Mouse (Mus musculus): ENCODE data around the gene Atad2b.

GRCm38 (mm10) chr12:4914944-4915343 is 2.2 kb upstream of the Atad2b start:
- TF ChIP-seq POLR2A (IDR thresholded peaks at IDR 0.05; ENCODE audit: low read depth, low read length) (no peak), CTCF (conservative IDR thresholded peaks at IDR 0.05; ENCODE audit: insufficient read depth, insufficient read length, low read depth, low read length) (no peak)

Measured in kidney, adult 2 months (tissue).